Mouse (Mus musculus) kidney, adult 11 months (tissue): ENCODE measurements around the gene Sytl3.
"Not testable (repeated sequence)": the region's sequence is repeated elsewhere in the genome, so short reads cannot be mapped to it uniquely, and the experiment has no call there.

Source experiments
- DNase-seq: peaks from one replicate; pipeline ENCODE4 v3.0.0; 2022

The Sytl3 gene

GRCm38 (mm10) chr17:6696521-6696920, 37.6 kb downstream of the Sytl3 start:
- DNase-seq: not testable (repeated sequence)

GRCm38 (mm10) chr17:6697224-6697775, 38.4 kb downstream of the Sytl3 start:
- DNase-seq: peak; percentile 68

- DNase-seq: not testable (repeated sequence)
These were observed 40.6 kb downstream of the Sytl3 start for GRCm38 (mm10) chr17:6699502-6699901.

GRCm38 (mm10) chr17:6700077-6700476, 41.2 kb downstream of the Sytl3 start:
- DNase-seq: not testable (repeated sequence)

GRCm38 (mm10) chr17:6702625-6703221, 43.8 kb downstream of the Sytl3 start:
- peak; percentile 36 for DNase-seq

GRCm38 (mm10) chr17:6703381-6704270, 44.7 kb downstream of the Sytl3 start:
- not testable (repeated sequence) for DNase-seq

GRCm38 (mm10) chr17:6706448-6706847, 47.6 kb downstream of the Sytl3 start:
- DNase-seq: not testable (repeated sequence)

- not testable (repeated sequence) for DNase-seq
These were observed 48.5 kb downstream of the Sytl3 start for GRCm38 (mm10) chr17:6707422-6707821.

GRCm38 (mm10) chr17:6708194-6708593, 49.3 kb downstream of the Sytl3 start:
- DNase-seq: not testable (repeated sequence)

GRCm38 (mm10) chr17:6713483-6713882, 54.6 kb downstream of the Sytl3 start:
- not testable (repeated sequence) for DNase-seq

- not testable (repeated sequence) for DNase-seq
These were observed 55.1 kb downstream of the Sytl3 start for GRCm38 (mm10) chr17:6713944-6714343.

- DNase-seq: peak; percentile 94
These were observed 69.2 kb downstream of the Sytl3 start for GRCm38 (mm10) chr17:6727996-6728610.

GRCm38 (mm10) chr17:6729244-6729742, 70.4 kb downstream of the Sytl3 start:
- no peak for DNase-seq

GRCm38 (mm10) chr17:6731132-6731531, 72.2 kb downstream of the Sytl3 start:
- DNase-seq: no peak

- DNase-seq: peak; percentile 62
These were observed 72.7 kb downstream of the Sytl3 start for GRCm38 (mm10) chr17:6731634-6732033.

- peak; percentile 10 for DNase-seq
These were observed 73.8 kb downstream of the Sytl3 start for GRCm38 (mm10) chr17:6732665-6733064.

- DNase-seq: peak; percentile 11
These were observed 74.5 kb downstream of the Sytl3 start for GRCm38 (mm10) chr17:6733322-6733875.

- DNase-seq: peak; percentile 27
These were observed 76.0 kb downstream of the Sytl3 start for GRCm38 (mm10) chr17:6734746-6735441.

GRCm38 (mm10) chr17:6736306-6737272, 77.7 kb downstream of the Sytl3 start:
- DNase-seq: no peak

GRCm38 (mm10) chr17:6737273-6737997, 78.5 kb downstream of the Sytl3 start:
- DNase-seq: peak; percentile 60
